Mouse (Mus musculus) right cerebral cortex, postnatal 4 days (tissue): ENCODE measurements around the gene Mfn1.

Experiments
- DNase-seq: peaks from one replicate; pipeline ENCODE4 v3.0.0-alpha.2; 2022

Mfn1 gene

DNA sequence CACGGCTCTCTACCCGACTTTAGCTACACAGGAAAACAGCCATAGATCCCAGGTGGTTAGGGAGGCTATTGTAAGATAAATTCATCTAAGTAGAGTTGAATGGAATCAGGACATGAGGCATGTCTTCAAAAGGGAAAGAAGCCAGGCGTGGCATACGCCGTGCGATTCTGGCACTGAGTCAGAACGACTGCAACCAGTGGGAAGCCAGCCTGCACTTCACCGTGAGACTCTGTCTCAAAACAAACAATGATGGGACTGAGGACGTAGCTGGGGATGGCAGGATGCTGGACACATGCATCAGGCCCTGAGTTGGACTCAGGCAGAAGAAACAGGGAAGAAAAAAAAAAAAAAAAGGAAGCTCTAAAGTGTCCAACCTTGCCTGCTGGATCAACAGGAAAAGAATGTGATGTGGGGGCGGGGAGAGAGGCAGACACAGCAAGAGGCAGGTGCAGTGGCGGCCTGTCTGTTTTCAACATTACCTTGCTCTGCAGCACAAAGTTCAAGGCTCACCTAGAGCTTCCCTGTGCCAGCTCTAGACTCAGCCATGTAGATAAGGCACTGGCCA lies 82.4 kb downstream of the Mfn1 start:
- DNase-seq: no peak

DNA sequence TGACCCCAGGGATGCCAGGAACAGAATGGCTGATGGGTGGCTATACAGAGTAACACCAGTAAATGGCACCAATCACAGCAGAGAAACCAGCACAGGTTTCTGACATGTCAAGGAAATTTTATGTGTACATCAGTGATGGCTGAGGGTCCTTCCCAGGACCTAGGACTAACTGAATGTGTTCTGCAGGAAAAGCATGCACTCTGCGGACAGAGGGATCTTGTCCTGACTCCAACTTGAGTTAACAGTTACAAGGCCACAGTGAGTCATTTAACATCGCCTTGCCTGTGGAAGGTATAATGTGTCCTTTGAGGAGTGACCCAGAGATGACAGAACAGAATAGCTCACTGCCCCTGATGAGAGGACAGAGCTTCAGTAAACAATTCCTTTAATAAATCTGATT lies 85.5 kb downstream of the Mfn1 start:
- no peak for DNase-seq

DNA sequence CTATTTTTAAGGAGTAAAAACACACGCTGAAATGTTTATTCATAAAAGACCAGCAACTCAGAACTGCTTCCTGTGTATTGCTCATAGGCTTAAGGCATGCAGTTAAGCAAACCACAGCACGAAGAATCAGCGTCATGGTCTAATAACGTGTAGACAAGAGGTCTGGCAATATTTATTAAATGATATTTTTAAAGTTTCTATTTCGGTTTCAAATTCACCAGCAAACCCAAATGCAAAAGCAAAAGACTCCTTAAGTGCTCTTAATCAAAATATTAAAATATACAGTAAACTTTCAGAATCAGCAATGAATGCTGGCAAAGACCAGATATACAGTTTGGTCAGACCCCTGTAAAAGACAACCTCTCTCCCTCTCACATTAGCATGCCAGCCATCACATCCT lies 86.1 kb downstream of the Mfn1 start:
- DNase-seq: no peak

DNA sequence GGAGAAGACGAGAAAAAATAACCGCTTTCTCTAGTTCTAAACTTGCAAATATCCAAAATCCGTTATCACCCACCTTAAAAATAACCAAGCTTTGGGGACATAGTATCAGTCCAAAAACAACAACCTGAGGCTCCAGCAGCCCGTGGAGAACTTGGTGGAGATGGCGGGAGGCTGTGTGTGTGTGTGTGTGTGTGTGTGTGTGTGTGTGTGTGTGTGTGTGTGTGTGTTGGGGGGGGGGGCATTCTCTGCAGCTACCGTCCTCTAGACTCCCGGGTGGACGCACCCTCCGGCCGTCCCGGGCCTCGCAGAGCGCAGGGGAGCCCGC lies 86.7 kb downstream of the Mfn1 start:
- no peak for DNase-seq

DNA sequence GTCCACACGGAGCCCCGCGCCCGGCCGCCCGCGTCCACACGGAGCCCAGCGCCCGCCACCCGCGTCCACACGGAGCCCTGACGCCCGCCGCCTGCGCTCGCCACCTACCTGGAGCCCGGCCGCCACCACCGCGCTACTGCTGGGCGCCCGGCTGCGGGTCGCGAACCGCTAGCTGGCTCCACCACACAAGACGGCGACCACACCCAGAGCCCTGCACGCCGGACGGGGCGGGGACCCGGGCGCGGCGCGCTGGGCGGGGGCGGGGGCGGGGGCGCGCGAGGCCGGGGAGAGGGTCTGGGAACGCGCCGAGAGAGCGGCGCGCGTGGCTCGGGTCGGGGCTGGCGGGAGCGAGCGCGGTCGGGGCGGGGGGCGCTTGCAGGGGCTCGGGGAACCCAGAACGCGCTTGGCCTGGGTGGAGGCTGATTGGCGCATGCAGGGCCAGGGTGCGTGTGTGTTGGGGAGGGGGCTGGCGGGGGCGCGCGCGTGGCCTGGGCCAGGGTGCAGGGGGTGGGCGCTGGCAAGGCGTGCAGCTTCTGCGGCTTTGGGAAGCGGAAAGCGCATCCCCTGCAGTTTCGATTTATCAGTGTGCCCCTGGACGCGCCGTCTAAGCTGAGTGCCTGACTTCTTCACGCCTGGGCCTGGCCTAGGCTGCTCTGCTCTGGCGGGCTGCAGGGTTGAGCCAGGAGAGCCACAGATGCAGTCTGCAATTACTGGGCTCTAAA lies 87.2 kb downstream of the Mfn1 start, which contains the start of gene Gnb4:
Gene Gnb4 (minus strand): TSS at position 255 of the 722 bp plus-strand sequence.
- DNase-seq: peak; percentile 80

DNA sequence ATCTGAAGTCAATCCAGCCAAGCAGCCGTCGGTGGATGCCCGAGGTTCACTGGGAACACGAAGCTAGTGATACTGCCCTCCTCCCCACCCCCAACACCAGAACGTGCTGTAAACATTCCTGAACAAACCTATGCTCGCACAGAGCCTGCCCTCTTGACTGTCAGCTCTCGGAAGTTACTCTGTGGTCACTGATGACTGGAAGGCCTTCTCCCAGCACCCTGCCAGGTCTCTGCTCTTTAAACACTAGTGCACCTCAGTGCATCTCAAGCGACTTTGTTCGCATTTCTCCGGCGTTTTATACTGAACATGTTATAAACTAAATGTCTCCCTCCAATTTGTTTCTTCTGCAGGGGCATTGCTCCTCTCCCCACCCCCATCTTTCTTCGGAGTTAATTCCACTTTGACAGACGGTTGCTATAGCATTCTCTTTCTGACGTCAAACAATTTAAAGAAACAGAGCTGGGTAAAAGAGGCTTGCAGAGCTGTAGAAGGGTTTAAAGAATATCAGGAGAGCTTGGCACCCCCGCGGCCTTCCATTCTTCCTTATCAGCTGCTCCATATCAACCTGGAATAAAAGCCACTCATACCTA lies 87.9 kb downstream of the Mfn1 start:
- DNase-seq: no peak

DNA sequence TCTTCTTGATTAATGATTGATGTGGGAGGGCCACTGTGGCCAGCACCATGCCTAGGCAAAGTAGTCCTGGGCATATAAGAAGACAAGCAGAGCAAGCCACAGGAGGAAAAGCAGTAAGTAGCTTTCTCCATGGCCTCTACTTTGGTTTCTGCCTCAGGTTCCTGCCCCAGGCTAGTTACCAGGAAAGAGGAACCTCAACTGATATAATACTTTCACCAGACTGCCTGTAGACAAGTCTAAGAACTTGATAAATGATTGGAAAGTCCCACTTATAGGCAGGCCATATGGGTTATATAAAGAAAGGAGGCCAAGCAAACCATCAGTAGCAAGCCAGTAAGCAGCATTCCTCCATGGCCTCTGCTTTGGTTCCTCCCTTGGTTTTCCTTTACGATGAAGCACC lies 92.4 kb downstream of the Mfn1 start:
- no peak for DNase-seq

DNA sequence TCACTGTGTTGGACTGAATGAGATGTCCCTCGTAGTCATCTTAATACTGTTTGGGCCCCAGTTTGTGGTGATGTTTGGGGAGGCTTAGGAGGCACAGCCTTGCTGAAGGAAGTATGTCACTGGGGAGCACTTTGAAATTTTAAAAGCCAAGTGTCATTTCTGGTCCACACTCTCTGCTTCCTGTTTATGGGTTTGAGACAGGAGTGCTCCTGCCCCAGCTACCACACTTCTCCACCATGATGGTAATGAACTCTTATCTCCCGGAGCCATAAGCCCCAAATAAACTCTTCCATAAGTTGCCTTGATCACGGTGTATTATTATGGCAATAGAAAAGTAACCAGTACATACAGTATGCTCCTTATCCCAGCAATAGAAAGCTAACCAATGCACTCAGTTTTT lies 92.8 kb downstream of the Mfn1 start:
- no peak for DNase-seq

DNA sequence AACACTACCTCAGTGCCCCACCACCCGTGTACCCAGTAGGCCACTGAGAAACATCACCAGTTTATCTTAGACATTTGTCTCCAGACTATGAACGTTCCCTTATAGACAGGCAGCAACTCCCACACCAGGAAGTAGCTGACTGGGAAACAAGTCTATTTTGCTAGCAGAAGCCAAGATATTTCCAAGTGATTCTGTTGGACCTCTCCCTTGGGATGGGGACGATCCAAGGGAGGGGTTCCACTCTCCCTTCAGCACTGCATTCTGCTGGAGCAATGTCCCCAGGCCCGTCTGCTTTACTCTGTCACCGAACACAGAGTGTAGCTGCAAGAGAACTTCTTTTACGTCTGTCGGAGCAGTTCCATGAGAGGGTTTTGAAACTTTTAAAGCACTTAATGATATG lies 98.9 kb downstream of the Mfn1 start:
- DNase-seq: no peak
